Mouse (Mus musculus): ENCODE data around the gene Hdac7.

DNA sequence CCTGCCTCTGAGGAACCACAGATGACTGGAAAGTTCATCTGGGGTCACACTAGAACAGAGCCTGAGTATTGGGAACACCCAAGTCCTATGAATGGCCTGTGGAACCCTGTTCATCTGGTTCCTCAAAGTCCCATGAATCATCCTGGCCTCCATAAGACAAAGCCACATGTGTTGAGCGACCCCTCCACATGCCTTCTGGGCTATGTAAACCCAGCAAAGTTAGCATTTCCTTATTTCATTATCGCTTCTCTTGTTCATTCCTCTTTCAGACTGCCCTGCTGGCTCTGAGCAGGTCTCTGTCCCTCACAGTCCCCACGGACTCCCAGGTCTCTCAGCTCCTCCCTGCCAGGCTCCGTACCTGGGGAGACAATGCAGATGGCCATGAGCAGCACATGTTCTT, 14.1 kb upstream of the Hdac7 start:
- TF ChIP-seq CTCF (IDR thresholded peaks at IDR 0.05; ENCODE audit: low read depth) (no peak), EP300 (IDR thresholded peaks at IDR 0.05; ENCODE audit: low read depth) (no peak)

All from liver, embryonic 14.5 days (tissue).